8 mouse cellular contexts compared by ENCODE assay signal in the genomic region with DNA sequence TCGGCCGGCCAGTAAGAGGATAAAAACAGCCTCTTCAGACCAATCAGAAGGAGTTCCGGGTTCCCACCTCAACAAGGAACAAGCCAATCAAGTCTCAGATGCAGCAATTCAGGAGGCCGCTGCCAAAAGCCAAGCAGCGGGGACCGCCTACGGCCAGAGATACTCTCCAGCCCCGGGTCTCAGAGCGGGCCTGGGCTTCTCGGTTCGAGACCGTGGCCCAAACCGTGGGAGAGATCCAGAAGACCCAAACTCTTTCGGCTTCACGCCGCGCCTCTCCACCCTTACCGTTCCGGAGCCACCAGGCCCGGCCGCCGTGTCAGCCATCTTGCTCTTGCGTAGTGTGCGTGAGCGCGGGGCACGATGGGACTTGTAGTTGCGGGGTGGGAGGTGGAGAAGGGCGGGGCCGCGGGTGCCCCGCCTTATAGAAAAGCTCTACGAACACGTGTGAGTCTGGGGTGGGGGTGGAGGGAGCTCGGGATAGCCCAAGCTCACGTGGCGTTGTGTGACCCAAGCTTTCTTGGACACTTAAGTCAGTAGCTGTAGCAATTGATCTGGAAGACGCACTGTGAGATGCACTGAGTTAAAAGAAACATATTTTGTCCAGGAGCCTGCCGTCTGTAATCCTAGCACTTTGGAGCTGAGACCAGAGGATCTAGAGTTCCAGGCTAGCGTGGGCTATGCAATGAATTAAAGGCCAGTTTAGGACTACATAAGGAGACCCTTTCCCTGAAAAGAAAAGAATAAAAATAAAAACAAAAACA. TPM values are rescaled to one million over a fixed set of nuclear protein-coding genes. Genes with fewer than 3 reads are reported as not detected.
DNase-seq lines count a peak whose midpoint lies in the region; ATAC-seq and TF ChIP-seq lines count a peak whose summit lies in the region.

A gene (minus strand): TSS at position 347 of the 761 bp plus-strand sequence.

- 3% methylated on average over 40 of the region's 40 CpGs for WGBS in heart, embryonic 12.5 days
- WGBS in kidney, postnatal 0 days = 1% methylated on average over 40 of the region's 40 CpGs
- WGBS in liver, embryonic 11.5 days = 3% methylated on average over 40 of the region's 40 CpGs
- 2% methylated on average over 40 of the region's 40 CpGs for WGBS in stomach, embryonic 14.5 days

- peak within 1 kb of the TSS; percentile 56 for H3K27ac ChIP-seq in heart, embryonic 12.5 days (ENCODE audit: poor library complexity, severe bottlenecking)
- H3K27ac ChIP-seq in kidney, postnatal 0 days = peak within 1 kb of the TSS; percentile 67
- H3K27ac ChIP-seq in liver, embryonic 11.5 days (ENCODE audit: low read depth, low read length) = peak within 1 kb of the TSS; percentile 67
- peak within 1 kb of the TSS; percentile 57; the same call in 1 of the 2 replicates for H3K27ac ChIP-seq in stomach, embryonic 14.5 days (ENCODE audit: low read length)

- H3K9me3 ChIP-seq in heart, embryonic 12.5 days (replicated peaks) = no peaks in the 10 kb centered on the region
- no peaks in the 10 kb centered on the region for H3K9me3 ChIP-seq in kidney, postnatal 0 days (replicated peaks; ENCODE audit: low read length)
- no peaks in the 10 kb centered on the region for H3K9me3 ChIP-seq in liver, embryonic 11.5 days (ENCODE audit: control insufficient read depth, low read length)
- no peaks in the 10 kb centered on the region for H3K9me3 ChIP-seq in stomach, embryonic 14.5 days (ENCODE audit: control insufficient read depth, low read depth, low read length)

- TF ChIP-seq CTCF in kidney, postnatal 0 days (IDR thresholded peaks at IDR 0.05; ENCODE audit: low read depth) = no peak

- H3K4me2 ChIP-seq in heart, embryonic 12.5 days = peak within 1 kb of the TSS; percentile 97
- H3K4me2 ChIP-seq in kidney, postnatal 0 days (ENCODE audit: low read length) = peak within 1 kb of the TSS; percentile 84
- H3K4me2 ChIP-seq in liver, embryonic 11.5 days = peak within 1 kb of the TSS; percentile 96
- H3K4me2 ChIP-seq in stomach, embryonic 14.5 days (replicated peaks; ENCODE audit: low read depth, low read length) = peak within 1 kb of the TSS; percentile 77

- peak; percentile 93 for ATAC-seq in erythroid progenitor cell, adult 5-6 weeks (replicated peaks; ENCODE audit: low FRiP score, poor library complexity, severe bottlenecking)
- peak; percentile 95 for ATAC-seq in heart, embryonic 12.5 days (ENCODE audit: insufficient number of reproducible peaks, low FRiP score)
- peak; percentile 92 for ATAC-seq in kidney, postnatal 0 days (replicated peaks; ENCODE audit: low FRiP score, low read depth)
- ATAC-seq in liver, embryonic 11.5 days (replicated peaks; ENCODE audit: low FRiP score) = peak; percentile 90
- peak; percentile 91 for ATAC-seq in stomach, embryonic 14.5 days (ENCODE audit: insufficient number of reproducible peaks, insufficient read depth, low FRiP score, low read depth)

- peak; percentile 96 for DNase-seq in CD4-positive helper T cell, adult 2 months (ENCODE audit: low read depth, low spot score)
- DNase-seq in brain, embryonic 18.5 days (ENCODE audit: low read depth, low spot score) = peak; percentile 83
- DNase-seq in kidney, postnatal 0 days (ENCODE audit: low spot score) = peak; percentile 97
- DNase-seq in liver, embryonic 11.5 days (ENCODE audit: low spot score) = peak; percentile 98
- DNase-seq in naive thymus-derived CD4-positive, alpha-beta T cell, adult 2 months (ENCODE audit: low read depth) = peak; percentile 95

- no peaks in the 10 kb centered on the region for H3K27me3 ChIP-seq in heart, embryonic 12.5 days (replicated peaks)
- H3K27me3 ChIP-seq in kidney, postnatal 0 days (ENCODE audit: insufficient read depth, low read length) = no peaks in the 10 kb centered on the region
- no peaks in the 10 kb centered on the region for H3K27me3 ChIP-seq in liver, embryonic 11.5 days (replicated peaks; ENCODE audit: control insufficient read depth, insufficient read depth, low read length)
- no peaks in the 10 kb centered on the region for H3K27me3 ChIP-seq in stomach, embryonic 14.5 days (ENCODE audit: control insufficient read depth, insufficient read depth, low read length)

- peaks cover 32% of the 10 kb centered on the region for H3K36me3 ChIP-seq in heart, embryonic 12.5 days
- H3K36me3 ChIP-seq in kidney, postnatal 0 days (ENCODE audit: insufficient read depth, low read length) = peaks cover 12% of the 10 kb centered on the region
- H3K36me3 ChIP-seq in liver, embryonic 11.5 days (ENCODE audit: control insufficient read depth, insufficient read depth, low read length) = peaks cover 15% of the 10 kb centered on the region
- H3K36me3 ChIP-seq in stomach, embryonic 14.5 days (ENCODE audit: control insufficient read depth, insufficient read depth, low read length) = peaks cover 23% of the 10 kb centered on the region

- H3K9ac ChIP-seq in heart, embryonic 12.5 days = peak within 1 kb of the TSS; percentile 89
- H3K9ac ChIP-seq in kidney, postnatal 0 days (ENCODE audit: low read depth, low read length) = peak within 1 kb of the TSS; percentile 73
- peak within 1 kb of the TSS; percentile 89 for H3K9ac ChIP-seq in liver, embryonic 11.5 days (ENCODE audit: low read depth, low read length)
- H3K9ac ChIP-seq in stomach, embryonic 14.5 days (replicated peaks; ENCODE audit: low read depth, low read length) = peak within 1 kb of the TSS; percentile 39

- H3K4me1 ChIP-seq in heart, embryonic 12.5 days (replicated peaks) = peaks cover 29% of the 10 kb centered on the region
- peaks cover 22% of the 10 kb centered on the region for H3K4me1 ChIP-seq in kidney, postnatal 0 days (replicated peaks; ENCODE audit: insufficient read depth, low read length)
- H3K4me1 ChIP-seq in liver, embryonic 11.5 days (replicated peaks; ENCODE audit: control insufficient read depth, insufficient read depth, low read length) = peaks cover 35% of the 10 kb centered on the region
- H3K4me1 ChIP-seq in stomach, embryonic 14.5 days (ENCODE audit: control insufficient read depth, insufficient read depth, low read length) = peaks cover 22% of the 10 kb centered on the region

- H3K4me3 ChIP-seq in heart, embryonic 12.5 days = peak within 1 kb of the TSS; percentile 82
- peak within 1 kb of the TSS; percentile 55 for H3K4me3 ChIP-seq in kidney, postnatal 0 days (replicated peaks; ENCODE audit: low read depth, low read length)
- H3K4me3 ChIP-seq in liver, embryonic 11.5 days (ENCODE audit: low read depth, low read length) = peak within 1 kb of the TSS; percentile 75
- H3K4me3 ChIP-seq in stomach, embryonic 14.5 days (ENCODE audit: low read depth, low read length) = peak within 1 kb of the TSS; percentile 49

RNA-seq across cellular contexts. Expression of the gene that starts here (rescaled TPM):
- total RNA-seq in erythroid progenitor cell, adult 5-6 weeks (2015; ENCODE audit: low replicate concordance) = 35.6 and 71.4 TPM in 2 replicates
- total RNA-seq in erythroid progenitor cell, adult 5-6 weeks (2017; ENCODE audit: low replicate concordance) = 54.4 and 71.9 TPM in 2 replicates
- polyA plus RNA-seq in heart, embryonic 12.5 days (2016; fragmentation: Nextera tagmentation; extraction: Ambion mirVana) = 21.1 and 22.1 TPM in 2 replicates
- 21.4 and 24.9 TPM in 2 replicates for polyA plus RNA-seq in kidney, postnatal 0 days (2015; fragmentation: Nextera tagmentation; extraction: Ambion mirVana)
- 20.7 and 21.3 TPM in 2 replicates for polyA plus RNA-seq in liver, embryonic 11.5 days (2014; fragmentation: Nextera tagmentation; extraction: Ambion mirVana)
- polyA plus RNA-seq in stomach, embryonic 14.5 days (2014; fragmentation: Nextera tagmentation; extraction: Ambion mirVana) = 24.5 and 27.3 TPM in 2 replicates

Comparison
In these comparisons a context has a peak if more than half of its experiments do, and no peak if none do; other contexts are left out.
1. Peak in every context shown above with its lines: DNase-seq, ATAC-seq, H3K4me3 ChIP-seq and H3K27ac ChIP-seq.
2. H3K9ac ChIP-seq: peak in every context shown above with its lines; median percentile 89 in heart, embryonic 12.5 days; 89 in liver, embryonic 11.5 days; 73 in kidney, postnatal 0 days; 39 in stomach, embryonic 14.5 days.